Mouse (Mus musculus) heart, embryonic 14.5 days (tissue): ENCODE data around the gene Taldo1. TPM values are rescaled to one million over a fixed set of nuclear protein-coding genes. Genes with fewer than 3 reads are reported as not detected.
"Not testable (repeated sequence)": the region's sequence is repeated elsewhere in the genome, so short reads cannot be mapped to it uniquely, and the experiment has no call there.

Experiments used
- ATAC-seq: fragments of 200-750 bp; cut with Nextera tagmentation; 2 replicates; pipeline ENCODE4 v1.8.0; 2017; ENCODE audit warnings: low read depth, moderate TSS enrichment; ENCODE audit not compliant: insufficient number of reproducible peaks, insufficient read depth, low FRiP score
- H3K27ac ChIP-seq, 2 experiments: fragments of 200-500 bp in 1 of 2; fragments of 300-500 bp in 1 of 2; sonication (generic) in 1 of 2; replicated peaks in 1 of 2; 2 replicates each; pipeline ENCODE4 v1.5.1; 2012 to 2014; ENCODE audit warnings: low read depth in 2 of 2, low read length in 2 of 2, control low read depth in 1 of 2, mild to moderate bottlenecking in 1 of 2, mixed read lengths in 1 of 2; ENCODE audit not compliant: control insufficient read depth in 1 of 2, insufficient read depth in 1 of 2
- H3K27me3 ChIP-seq: fragments of 300-500 bp; sonication (generic); 2 replicates; pipeline ENCODE4 v1.6.1; 2014; ENCODE audit warnings: mild to moderate bottlenecking, low read length, control low read depth; ENCODE audit not compliant: control insufficient read depth, insufficient read depth
- H3K36me3 ChIP-seq: fragments of 300-500 bp; sonication (generic); 2 replicates; pipeline ENCODE4 v1.6.1; 2014; ENCODE audit warnings: mild to moderate bottlenecking, control low read depth, low read length, mixed read lengths; ENCODE audit not compliant: control insufficient read depth, insufficient read depth
- H3K4me1 ChIP-seq, 2 experiments: fragments of 200-500 bp in 1 of 2; fragments of 300-500 bp in 1 of 2; sonication (generic) in 1 of 2; 2 replicates each; pipeline ENCODE4 v1.6.1; 2012 to 2014; ENCODE audit warnings: low read length in 2 of 2, control low read depth in 1 of 2, mixed read lengths in 1 of 2; ENCODE audit not compliant: control insufficient read depth in 2 of 2, insufficient read depth in 2 of 2
- H3K4me2 ChIP-seq: fragments of 300-500 bp; sonication (generic); 2 replicates; pipeline ENCODE4 v1.6.1; 2014; ENCODE audit warnings: mild to moderate bottlenecking, low read length
- H3K4me3 ChIP-seq, 2 experiments: fragments of 200-500 bp in 1 of 2; fragments of 300-500 bp in 1 of 2; sonication (generic) in 1 of 2; 2 replicates each; pipeline ENCODE4 v1.5.1; 2012 to 2014; ENCODE audit warnings: low read length in 2 of 2, mild to moderate bottlenecking in 2 of 2, control low read depth in 1 of 2, low read depth in 1 of 2, moderate library complexity in 1 of 2; ENCODE audit not compliant: control insufficient read depth in 1 of 2, insufficient read depth in 1 of 2
- H3K9ac ChIP-seq: fragments of 300-500 bp; sonication (generic); 2 replicates; pipeline ENCODE4 v1.6.1; 2014; ENCODE audit warnings: mild to moderate bottlenecking, low read length
- H3K9me3 ChIP-seq: fragments of 300-500 bp; sonication (generic); 2 replicates; pipeline ENCODE4 v1.6.1; 2016; ENCODE audit warnings: low read length, control low read depth; ENCODE audit not compliant: control insufficient read depth
- WGBS: fragments of 180-500 bp; shearing (Covaris S2); extraction: QIAGEN DNeasy Blood & Tissue Kit; methylation state at CpG from one replicate; pipeline ENCODE4 v1.1.7; 2014; 5-methylcytosine and 5-hydroxymethylcytosine counted together
- polyA plus RNA-seq: library from polyadenylated mRNA; unstranded; fragments of >200 nt; fragmentation: Nextera tagmentation; extraction: Ambion mirVana; gene quantifications from 2 replicates; pipeline ENCODE4 v1.2.1, GENCODE M21; 2014

The Taldo1 gene
- polyA plus RNA-seq, 1 experiment from 2014 or later: 221 TPM

DNA sequence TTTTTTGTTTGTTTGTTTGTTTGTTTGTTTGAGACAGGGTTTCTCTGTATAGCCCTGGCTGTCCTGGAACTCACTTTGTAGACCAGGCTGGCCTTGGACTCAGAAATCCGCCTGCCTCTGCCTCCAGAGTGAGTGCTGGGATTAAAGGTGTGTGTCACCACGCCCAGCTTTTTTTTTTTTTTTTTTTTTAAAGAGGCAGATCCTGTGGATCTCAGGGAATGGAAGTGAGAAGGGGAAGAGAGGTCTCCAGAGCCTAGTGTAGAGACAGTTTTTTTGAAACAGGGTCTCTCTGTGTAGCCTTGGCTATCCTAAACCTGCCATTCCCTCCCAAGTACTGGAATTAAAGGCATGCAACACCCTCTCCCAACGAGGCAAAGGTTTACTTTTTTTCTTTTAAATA is 54.4 kb downstream of the Taldo1 start:
- not testable (repeated sequence) for H3K4me3 ChIP-seq, H3K27ac ChIP-seq, H3K9ac ChIP-seq, H3K27me3 ChIP-seq, H3K9me3 ChIP-seq, ATAC-seq
- peaks cover 33% of the 10 kb centered on the region for H3K36me3 ChIP-seq
- peak overlapping the region; percentile 91 for H3K4me2 ChIP-seq
- H3K4me1 ChIP-seq: peaks cover 21 to 23% of the 10 kb centered on the region in 2 experiments
- WGBS: 79% methylated on average over 3 of the region's 3 CpGs

DNA sequence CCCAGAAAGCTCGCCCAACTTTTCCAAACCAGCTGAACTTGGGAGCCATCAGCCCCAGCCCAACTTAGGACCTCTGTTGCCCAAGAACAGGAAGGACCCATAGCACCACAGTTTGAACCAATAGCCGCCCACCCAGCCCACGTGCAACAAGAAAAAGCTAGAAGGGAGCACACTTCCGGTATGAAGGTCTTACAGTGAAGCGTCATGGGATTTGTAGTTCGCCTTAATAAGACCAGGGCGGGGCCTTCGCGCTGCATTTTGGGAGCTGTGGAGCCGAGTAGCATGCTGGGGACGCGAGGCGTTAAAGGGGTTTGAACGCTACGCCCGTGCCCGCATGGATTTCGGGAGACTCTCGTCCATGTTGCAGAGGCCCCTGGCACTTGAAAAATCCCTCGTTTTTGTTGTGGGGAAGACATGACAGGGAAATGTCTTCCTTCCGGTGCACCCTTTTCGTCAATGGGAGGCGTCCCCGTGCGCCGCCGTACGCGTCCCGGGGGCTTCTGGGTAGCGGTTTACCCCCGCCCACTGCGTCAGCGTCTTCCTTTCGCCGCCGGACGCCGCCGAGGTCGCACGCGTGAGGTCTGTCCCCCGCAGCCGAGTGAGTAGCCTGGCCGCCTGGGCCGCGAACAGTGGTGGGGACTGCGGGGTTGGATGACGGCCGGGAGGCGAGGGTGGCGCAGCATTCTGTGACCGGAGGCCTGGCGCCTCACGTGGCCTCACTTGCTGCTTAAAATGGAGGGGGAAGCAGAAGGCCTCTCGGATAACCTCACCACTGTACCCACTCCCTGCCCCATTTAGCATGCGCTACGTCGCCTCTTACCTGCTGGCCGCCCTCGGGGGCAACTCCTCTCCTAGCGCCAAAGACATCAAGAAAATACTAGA is 55.4 kb downstream of the Taldo1 start, which contains the start of gene Rplp2:
Gene Rplp2 (plus strand): TSS at position 261 of the 882 bp plus-strand sequence.
- ATAC-seq: peak; percentile 86
- peak within 1 kb of the TSS; percentile 95 for H3K9ac ChIP-seq
- H3K4me2 ChIP-seq: peak within 1 kb of the TSS; percentile 91
- peak within 1 kb of the TSS; percentile 85 to 90 for H3K27ac ChIP-seq
- no peaks in the 10 kb centered on the region for H3K27me3 ChIP-seq
- peaks cover 20 to 21% of the 10 kb centered on the region in 2 experiments for H3K4me1 ChIP-seq
- H3K36me3 ChIP-seq: peaks cover 40% of the 10 kb centered on the region
- H3K9me3 ChIP-seq: no peaks in the 10 kb centered on the region
- under 1% methylated on average over 63 of the region's 63 CpGs for WGBS
- peak within 1 kb of the TSS; percentile 87 to 92 for H3K4me3 ChIP-seq

DNA sequence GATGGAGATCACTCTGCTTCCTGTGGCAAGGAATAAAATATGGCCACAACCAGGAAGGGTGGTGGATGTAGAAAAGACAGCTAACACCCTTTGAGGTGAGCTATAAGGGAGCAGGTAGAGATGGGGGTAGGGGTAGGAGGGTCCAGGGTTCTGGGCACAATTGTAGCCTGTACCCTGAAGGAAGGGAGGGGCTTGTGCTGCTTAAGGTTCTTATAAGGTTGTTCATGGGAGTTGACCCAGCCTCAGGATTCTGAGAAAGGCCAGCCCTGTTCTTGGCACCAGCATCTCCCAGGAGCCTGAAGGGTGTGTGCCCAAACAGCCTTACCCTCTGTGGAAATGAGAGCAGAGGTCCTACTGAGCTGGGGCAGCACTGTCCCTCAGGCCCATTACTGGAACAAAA is 59.9 kb downstream of the Taldo1 start:
- H3K36me3 ChIP-seq: peaks cover 43% of the 10 kb centered on the region
- H3K4me2 ChIP-seq: no peak overlapping the region
- H3K9ac ChIP-seq: no peak overlapping the region
- no peak for ATAC-seq
- H3K27me3 ChIP-seq: no peaks in the 10 kb centered on the region
- H3K27ac ChIP-seq: no peak overlapping the region
- no peaks in the 10 kb centered on the region for H3K9me3 ChIP-seq
- no peak overlapping the region for H3K4me3 ChIP-seq
- peaks cover 11 to 20% of the 10 kb centered on the region in 2 experiments for H3K4me1 ChIP-seq

Other genes with a start within 250 kb of the Taldo1 start
- 109 and 116 TPM in 2 replicates for gene Rnh1, start 219.3 kb upstream of the Taldo1 start, polyA plus RNA-seq
- gene Hras, start 198.2 kb upstream of the Taldo1 start, polyA plus RNA-seq: 93.9 and 96.7 TPM in 2 replicates
- gene Lrrc56, start 198.0 kb upstream of the Taldo1 start, polyA plus RNA-seq: 1.6 and 2.8 TPM in 2 replicates
- 0.46 and 0.62 TPM in 2 replicates for gene Lmntd2, start 178.1 kb upstream of the Taldo1 start, polyA plus RNA-seq
- 12.1 and 12.4 TPM in 2 replicates for gene Rassf7, start 176.3 kb upstream of the Taldo1 start, polyA plus RNA-seq
- 41.3 and 44.4 TPM in 2 replicates for gene Phrf1, start 163.4 kb upstream of the Taldo1 start, polyA plus RNA-seq
- gene Irf7, start 125.7 kb upstream of the Taldo1 start, polyA plus RNA-seq: 2.8 and 4.7 TPM in 2 replicates
- gene Cdhr5, start 115.4 kb upstream of the Taldo1 start, polyA plus RNA-seq: not detected in 2 replicates
- 1.6 and 2.3 TPM in 2 replicates for gene Sct, start 113.1 kb upstream of the Taldo1 start, polyA plus RNA-seq
- gene Drd4, start 100.2 kb upstream of the Taldo1 start, polyA plus RNA-seq: not detected in 2 replicates
- 36.9 and 42.1 TPM in 2 replicates for gene Deaf1, start 64.5 kb upstream of the Taldo1 start, polyA plus RNA-seq
- 17.6 and 22.2 TPM in 2 replicates for gene Tmem80, start 64.5 kb upstream of the Taldo1 start, polyA plus RNA-seq
- 0.76 TPM in 1 of 2 replicates, not detected in the other for gene Eps8l2, start 53.3 kb upstream of the Taldo1 start, polyA plus RNA-seq
- 25.6 and 30.2 TPM in 2 replicates for gene Gatd1, start 21.9 kb downstream of the Taldo1 start, polyA plus RNA-seq
- 1.6 and 2.1 TPM in 2 replicates for gene Cend1, start 37.3 kb downstream of the Taldo1 start, polyA plus RNA-seq
- gene Slc25a22, start 45.7 kb downstream of the Taldo1 start, polyA plus RNA-seq: 13.0 and 13.3 TPM in 2 replicates
- 6.1 and 7.1 TPM in 2 replicates for gene Pidd1, start 51.8 kb downstream of the Taldo1 start, polyA plus RNA-seq
- gene Rplp2, start 55.2 kb downstream of the Taldo1 start, polyA plus RNA-seq: 874 and 975 TPM in 2 replicates
- gene Pnpla2, start 63.0 kb downstream of the Taldo1 start, polyA plus RNA-seq: 48.7 and 49.0 TPM in 2 replicates
- 20.4 and 25.6 TPM in 2 replicates for gene Cracr2b, start 68.9 kb downstream of the Taldo1 start, polyA plus RNA-seq
- gene Cd151, start 75.2 kb downstream of the Taldo1 start, polyA plus RNA-seq: 77.5 and 115 TPM in 2 replicates
- 73.2 and 78.0 TPM in 2 replicates for gene Polr2l, start 82.9 kb downstream of the Taldo1 start, polyA plus RNA-seq
- gene Tspan4, start 83.0 kb downstream of the Taldo1 start, polyA plus RNA-seq: 61.5 and 65.0 TPM in 2 replicates
- gene Chid1, start 147.7 kb downstream of the Taldo1 start, polyA plus RNA-seq: 32.5 and 33.3 TPM in 2 replicates
- 48.1 and 49.9 TPM in 2 replicates for gene Ap2a2, start 170.0 kb downstream of the Taldo1 start, polyA plus RNA-seq